Mouse (Mus musculus) G1E-ER4 (cell line): Measurements from ENCODE around the gene Kdm1a. TPM values are rescaled to one million over a fixed set of nuclear protein-coding genes. Genes with fewer than 3 reads are reported as not detected.

Experiments
- GATA1 ChIP-seq: IDR thresholded peaks from one replicate; pipeline ENCODE4 v1.8.0; 2012; ENCODE audit warnings: low read length, inconsistent platforms
- polyA plus RNA-seq: library from polyadenylated mRNA; stranded (reverse); fragments of >175 nt; gene quantifications from 2 replicates; pipeline ENCODE4 v1.2.3, GENCODE M21; 2012

The Kdm1a gene
- polyA plus RNA-seq, 1 experiment: 26.2 TPM

GRCm38 (mm10) chr4:136569998-136570397 is 32.5 kb downstream of the Kdm1a start:
- no peak for TF ChIP-seq GATA1

GRCm38 (mm10) chr4:136568629-136569028 is 33.9 kb downstream of the Kdm1a start:
- no peak for TF ChIP-seq GATA1

GRCm38 (mm10) chr4:136562755-136563154 is 39.8 kb downstream of the Kdm1a start:
- no peak for TF ChIP-seq GATA1

GRCm38 (mm10) chr4:136560270-136560991 is 42.1 kb downstream of the Kdm1a start:
- TF ChIP-seq GATA1: no peak

GRCm38 (mm10) chr4:136559690-136560089 is 42.8 kb downstream of the Kdm1a start:
- no peak for TF ChIP-seq GATA1

GRCm38 (mm10) chr4:136557638-136558037 is 44.9 kb downstream of the Kdm1a start:
- TF ChIP-seq GATA1: no peak

GRCm38 (mm10) chr4:136553108-136553507 is 49.4 kb downstream of the Kdm1a start:
- TF ChIP-seq GATA1: no peak

GRCm38 (mm10) chr4:136548381-136548801 is 54.1 kb downstream of the Kdm1a start:
- no peak for TF ChIP-seq GATA1

- TF ChIP-seq GATA1: no peak
These were observed 54.8 kb downstream of the Kdm1a start for GRCm38 (mm10) chr4:136547721-136548120.

- no peak for TF ChIP-seq GATA1
These were observed 56.1 kb downstream of the Kdm1a start for GRCm38 (mm10) chr4:136546279-136547045.

GRCm38 (mm10) chr4:136545151-136545550 is 57.4 kb downstream of the Kdm1a start:
- no peak for TF ChIP-seq GATA1

GRCm38 (mm10) chr4:136526412-136526811 is 76.1 kb downstream of the Kdm1a start:
- TF ChIP-seq GATA1: no peak

- no peak for TF ChIP-seq GATA1
These were observed 78.2 kb downstream of the Kdm1a start for GRCm38 (mm10) chr4:136524309-136524708.

GRCm38 (mm10) chr4:136521898-136522297 is 80.6 kb downstream of the Kdm1a start:
- TF ChIP-seq GATA1: no peak

- TF ChIP-seq GATA1: no peak
These were observed 82.7 kb downstream of the Kdm1a start for GRCm38 (mm10) chr4:136519866-136520265.

- TF ChIP-seq GATA1: no peak
These were observed 83.9 kb downstream of the Kdm1a start for GRCm38 (mm10) chr4:136518576-136518975.

GRCm38 (mm10) chr4:136518141-136518540 is 84.4 kb downstream of the Kdm1a start:
- no peak for TF ChIP-seq GATA1
